Mouse (Mus musculus): ENCODE results near the gene Abcf2. TPM values are rescaled to one million over a fixed set of nuclear protein-coding genes. Genes with fewer than 3 reads are reported as not detected.

Abcf2 gene
- 39.8 and 50.0 TPM in 2 replicates for polyA plus RNA-seq (2012; rRNA removed)

DNA sequence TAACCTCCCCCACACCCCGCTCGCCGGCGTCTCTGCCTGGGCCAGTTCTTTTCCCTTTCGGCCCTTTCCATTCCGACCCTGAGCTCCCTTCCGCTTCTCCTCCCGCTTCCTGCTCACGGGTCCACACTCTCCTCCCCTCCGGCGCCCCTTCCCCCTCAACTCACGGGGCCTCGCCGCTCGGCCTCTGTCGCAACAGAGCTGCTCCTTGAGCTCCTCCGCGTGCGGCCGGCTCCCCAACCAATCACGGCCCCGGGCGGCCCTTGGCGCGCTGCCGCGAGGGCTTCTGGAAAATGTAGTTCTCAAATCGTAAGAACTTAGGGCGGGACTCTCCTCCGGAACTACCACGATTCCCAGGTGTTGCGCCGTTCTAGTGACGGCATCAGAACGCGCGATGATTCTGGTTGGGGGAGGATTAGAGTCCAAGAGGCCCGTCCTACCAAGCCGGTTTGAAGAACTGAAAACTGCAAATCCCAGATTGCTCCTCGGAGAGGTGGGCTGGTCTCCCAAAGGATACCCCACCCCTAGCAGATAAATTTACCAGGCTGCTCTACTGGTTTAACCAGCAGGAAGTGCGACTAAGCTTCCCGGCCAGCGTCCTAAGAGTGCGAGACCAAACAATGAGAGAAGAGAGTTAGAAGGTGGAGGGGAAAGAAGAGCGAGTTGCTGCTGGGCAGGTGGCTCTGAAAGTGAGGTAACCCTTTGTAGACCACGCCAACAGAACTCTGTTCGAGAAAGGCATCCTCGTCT, at the start of gene Abcf2:
Gene Abcf2, minus strand, starts transcription at position 285 of the 747 bp plus-strand sequence.
- DNase-seq (ENCODE audit: low read depth) = peak; percentile 100

GRCm38 (mm10) chr5:24624822-24625120, 47.5 kb upstream of the Abcf2 start:
- DNase-seq (ENCODE audit: low read depth) = no peak

DNA sequence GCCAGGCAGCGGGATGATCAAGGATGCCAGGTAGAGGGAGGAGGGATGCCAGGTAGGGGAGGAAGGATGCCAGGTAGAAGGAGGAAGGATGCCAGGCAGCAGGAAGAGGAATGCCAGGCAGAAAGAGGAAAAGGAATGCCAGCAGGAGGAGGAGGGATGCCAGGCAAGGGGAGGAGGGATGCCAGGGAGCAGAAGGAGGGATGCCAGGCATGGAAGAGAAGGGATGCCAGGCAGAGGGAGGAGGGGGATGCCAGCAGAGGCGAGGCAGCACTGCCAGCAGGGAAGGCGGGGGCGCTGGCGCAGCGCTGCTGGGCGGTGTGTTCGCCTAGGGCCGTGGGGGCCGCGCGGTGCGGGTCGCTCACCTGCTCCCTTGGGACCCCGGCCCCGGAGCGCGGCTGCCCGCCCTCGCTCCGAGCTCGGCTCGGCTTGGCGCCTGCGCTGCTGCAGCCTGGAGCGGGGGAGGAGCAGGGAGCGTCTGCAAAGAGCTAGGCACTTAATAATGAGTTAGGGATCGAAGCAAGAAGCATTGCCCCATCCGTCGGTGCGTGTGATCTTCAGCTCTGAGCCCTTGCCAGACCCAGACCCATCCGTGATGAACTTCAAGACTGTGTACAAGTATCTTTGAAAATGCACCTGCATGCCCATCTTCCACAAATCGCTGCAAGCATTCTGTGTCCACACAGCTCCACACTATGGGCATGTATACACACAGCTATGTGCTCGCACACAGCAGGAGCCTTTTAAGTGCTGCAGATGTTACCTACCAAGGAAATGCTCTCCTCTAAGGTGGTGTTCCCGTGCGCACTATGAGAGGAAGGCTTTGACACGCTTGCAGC, 46.9 kb upstream of the Abcf2 start, which contains the start of gene Smarcd3:
Gene Smarcd3, minus strand, starts transcription at position 426 of the 836 bp plus-strand sequence.
- no peak for DNase-seq (ENCODE audit: low read depth)

- DNase-seq (ENCODE audit: low read depth) = no peak
Observed at GRCm38 (mm10) chr5:24623041-24623985, 46.0 kb upstream of the Abcf2 start.

DNA sequence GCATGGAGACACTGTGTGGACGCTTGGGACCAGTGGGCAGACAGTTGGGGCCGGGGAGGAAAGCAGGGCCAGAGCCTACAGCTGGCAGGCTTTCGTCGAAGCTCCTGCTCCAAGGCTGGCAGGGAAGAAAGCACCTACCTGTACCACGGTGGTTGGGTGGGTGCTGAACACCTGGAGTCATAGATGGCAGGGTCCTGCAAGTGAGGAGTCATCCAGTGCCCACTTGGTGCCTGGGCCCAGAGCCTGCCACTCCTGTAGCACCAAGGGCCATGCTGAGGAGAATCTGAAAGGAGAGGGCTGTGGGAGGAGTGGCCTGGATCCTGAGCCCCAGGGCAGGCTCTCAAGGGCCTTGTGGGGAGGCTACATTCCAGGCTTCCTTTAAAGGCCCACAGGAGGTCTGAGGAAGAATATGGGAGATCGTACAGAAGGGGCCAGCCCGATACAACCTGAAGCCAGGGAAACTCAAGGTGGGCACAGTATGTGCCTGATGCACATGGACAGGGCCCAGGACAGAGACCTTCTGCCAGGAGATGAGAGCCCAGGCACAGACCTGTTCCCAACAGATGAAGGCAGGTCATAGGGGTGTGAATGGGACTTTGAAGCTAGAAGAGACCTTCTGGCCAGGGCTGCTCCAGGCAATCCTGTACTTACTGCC, 45.2 kb upstream of the Abcf2 start:
- DNase-seq (ENCODE audit: low read depth) = no peak

DNA sequence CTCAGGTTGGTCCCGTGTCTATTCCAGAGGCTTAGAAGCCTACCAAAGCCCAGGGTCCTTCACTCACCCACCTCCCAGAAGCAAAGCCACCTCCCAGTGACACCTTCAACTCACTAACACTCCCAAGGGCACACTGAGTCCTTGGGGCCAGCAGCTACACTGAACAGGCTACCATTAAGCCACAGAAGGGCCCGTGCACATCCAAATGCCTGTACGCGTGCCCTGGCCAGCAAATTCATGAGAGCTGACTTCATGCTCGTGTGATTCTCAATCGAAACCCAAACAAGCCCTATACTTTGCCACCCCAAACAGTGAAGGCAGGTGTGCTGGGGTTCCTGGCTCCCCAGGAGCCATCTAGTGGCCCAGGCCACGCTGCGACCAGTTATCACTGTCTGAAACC, 43.4 kb upstream of the Abcf2 start:
- no peak for DNase-seq (ENCODE audit: low read depth)

- no peak for DNase-seq (ENCODE audit: low read depth)
Observed at GRCm38 (mm10) chr5:24620116-24620515, 42.8 kb upstream of the Abcf2 start.

- DNase-seq (ENCODE audit: low read depth) = no peak
Observed at GRCm38 (mm10) chr5:24618921-24619320, 41.7 kb upstream of the Abcf2 start.

DNA sequence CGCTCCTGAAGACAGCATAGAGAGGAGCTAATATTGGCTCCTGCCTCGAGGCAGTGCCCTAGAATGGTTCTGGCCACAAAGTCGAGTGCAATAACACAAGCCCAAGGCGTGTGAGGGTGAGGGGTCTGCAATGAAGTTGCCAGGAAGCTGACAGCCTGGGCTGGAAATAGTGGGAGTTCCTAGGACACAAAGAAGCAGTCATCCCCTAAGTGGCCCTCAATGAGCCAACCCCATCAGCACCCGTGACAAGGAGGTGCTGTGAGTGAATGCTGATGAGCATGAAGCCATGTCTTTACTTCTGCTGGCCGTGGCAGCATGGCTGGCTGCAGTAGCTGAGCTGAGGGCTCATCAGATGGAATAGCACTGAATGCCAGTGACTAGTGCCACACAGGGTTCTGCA, 37.8 kb upstream of the Abcf2 start:
- no peak for DNase-seq (ENCODE audit: low read depth)

DNA sequence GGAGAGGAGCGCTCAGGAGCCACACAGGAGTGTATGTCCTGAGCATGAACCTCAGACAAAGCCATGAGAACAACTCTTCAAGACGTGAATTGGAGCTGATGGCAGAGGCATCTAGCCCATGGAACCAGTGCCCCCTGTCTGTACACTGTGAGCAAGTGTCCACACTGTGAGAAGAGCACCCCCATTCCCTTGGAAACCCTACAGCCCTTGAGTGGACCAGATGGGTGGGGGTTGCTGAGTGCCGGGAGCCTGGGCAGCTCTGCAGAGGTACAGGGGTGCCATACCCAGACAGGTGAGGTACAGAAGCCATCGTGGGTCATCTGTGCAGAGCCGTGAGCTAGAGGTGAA, 35.0 kb upstream of the Abcf2 start:
- no peak for DNase-seq (ENCODE audit: low read depth)

DNA sequence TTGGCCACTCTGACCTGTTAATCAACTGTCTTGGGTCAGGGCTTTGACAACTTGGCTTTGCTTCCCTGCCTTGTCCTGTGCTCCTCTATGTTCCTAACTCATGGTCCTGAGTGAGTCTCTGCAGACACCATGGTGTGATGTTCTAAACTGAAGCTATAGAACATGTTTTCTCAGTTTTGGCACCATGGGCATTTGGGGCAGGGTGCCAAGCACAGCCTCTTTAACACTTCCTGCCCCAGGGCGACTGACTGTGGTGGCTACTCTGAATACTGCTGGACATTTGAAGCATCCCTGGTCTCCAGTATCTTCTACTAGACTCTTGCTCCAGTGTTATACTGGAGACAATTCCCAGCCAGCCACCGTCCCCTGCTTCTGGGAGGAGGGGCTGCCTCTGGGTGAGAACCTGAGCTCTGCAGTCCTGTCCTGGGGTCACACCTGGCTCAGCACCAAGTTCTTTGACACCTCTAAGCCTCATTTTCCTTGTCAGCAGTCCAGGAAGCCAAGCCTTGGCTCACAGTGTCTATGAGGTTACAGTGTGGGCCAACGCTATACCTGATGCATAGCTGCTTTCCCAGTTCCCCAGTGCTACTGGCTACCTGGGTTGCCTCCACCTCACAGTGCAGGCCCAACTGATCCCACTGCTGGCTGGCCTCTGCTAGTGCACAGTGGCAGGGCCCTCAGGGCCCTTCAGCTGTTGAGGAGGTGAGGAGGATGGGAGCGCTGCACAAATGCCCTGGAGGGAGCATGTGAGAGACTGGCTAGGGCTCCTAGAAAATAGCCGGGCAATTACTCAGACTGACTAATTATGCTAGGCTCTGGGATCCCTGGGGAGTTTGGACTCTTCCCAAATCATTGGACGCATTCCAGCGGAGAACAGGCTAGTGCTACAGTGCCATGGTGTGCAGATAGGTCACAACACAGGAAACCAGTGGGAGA, 34.4 kb upstream of the Abcf2 start:
- DNase-seq (ENCODE audit: low read depth) = no peak

DNA sequence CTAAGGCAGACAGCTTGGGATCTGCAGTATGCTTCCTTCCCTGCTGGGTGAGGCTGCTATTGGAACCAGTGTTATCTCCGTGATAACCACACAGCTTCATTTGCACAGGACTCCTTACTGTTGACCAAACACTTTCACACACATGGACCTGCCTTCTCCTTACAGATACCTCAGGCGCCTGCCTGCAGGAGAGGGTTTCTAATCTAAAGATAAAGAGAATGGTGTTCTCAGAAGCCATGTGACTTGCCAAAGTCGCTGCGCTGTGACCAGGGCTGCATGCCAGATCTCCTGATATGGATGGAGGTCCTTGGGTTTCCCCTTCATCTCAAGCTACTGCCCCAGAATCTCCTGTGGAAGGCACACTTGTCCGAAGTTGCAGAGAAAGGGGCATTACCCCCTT, 32.1 kb upstream of the Abcf2 start:
- DNase-seq (ENCODE audit: low read depth) = no peak

GRCm38 (mm10) chr5:24605980-24606665, 28.9 kb upstream of the Abcf2 start:
- no peak for DNase-seq (ENCODE audit: low read depth)

DNA sequence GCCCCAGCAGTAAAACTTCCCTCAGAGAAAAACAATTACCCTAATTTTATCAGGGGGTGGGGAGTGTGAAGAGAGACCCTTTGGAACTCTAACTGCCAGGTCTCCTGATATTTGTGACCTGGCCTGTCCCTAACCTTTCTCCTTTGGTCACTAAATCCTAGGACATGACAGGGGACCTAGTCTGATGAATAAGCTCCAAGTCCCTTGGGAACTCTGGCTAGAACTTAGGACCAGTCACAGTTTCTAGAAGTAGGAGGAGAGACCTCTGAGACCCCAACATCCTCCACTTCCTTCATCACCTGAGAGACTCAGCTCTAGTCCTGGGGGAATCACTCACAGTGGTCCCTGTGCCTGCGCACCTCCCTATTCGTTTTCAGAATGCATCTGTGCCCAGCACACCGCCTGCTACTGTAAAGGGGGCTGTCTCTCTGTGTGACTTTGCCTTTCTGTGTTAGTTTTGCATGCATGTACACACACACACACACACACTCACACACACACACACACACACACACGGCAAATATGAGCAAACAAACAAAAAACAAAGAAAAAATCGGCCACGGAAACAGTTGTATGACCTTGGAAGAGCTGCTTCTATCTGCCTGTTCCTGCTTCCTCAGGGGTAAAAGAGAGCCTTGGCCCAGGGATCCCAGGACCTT, 28.2 kb upstream of the Abcf2 start:
- no peak for DNase-seq (ENCODE audit: low read depth)

GRCm38 (mm10) chr5:24604656-24605100, 27.4 kb upstream of the Abcf2 start:
- no peak for DNase-seq (ENCODE audit: low read depth)

- DNase-seq (ENCODE audit: low read depth) = no peak
Observed at GRCm38 (mm10) chr5:24604080-24604655, 26.9 kb upstream of the Abcf2 start.

GRCm38 (mm10) chr5:24603431-24604010, 26.3 kb upstream of the Abcf2 start:
- no peak for DNase-seq (ENCODE audit: low read depth)

DNA sequence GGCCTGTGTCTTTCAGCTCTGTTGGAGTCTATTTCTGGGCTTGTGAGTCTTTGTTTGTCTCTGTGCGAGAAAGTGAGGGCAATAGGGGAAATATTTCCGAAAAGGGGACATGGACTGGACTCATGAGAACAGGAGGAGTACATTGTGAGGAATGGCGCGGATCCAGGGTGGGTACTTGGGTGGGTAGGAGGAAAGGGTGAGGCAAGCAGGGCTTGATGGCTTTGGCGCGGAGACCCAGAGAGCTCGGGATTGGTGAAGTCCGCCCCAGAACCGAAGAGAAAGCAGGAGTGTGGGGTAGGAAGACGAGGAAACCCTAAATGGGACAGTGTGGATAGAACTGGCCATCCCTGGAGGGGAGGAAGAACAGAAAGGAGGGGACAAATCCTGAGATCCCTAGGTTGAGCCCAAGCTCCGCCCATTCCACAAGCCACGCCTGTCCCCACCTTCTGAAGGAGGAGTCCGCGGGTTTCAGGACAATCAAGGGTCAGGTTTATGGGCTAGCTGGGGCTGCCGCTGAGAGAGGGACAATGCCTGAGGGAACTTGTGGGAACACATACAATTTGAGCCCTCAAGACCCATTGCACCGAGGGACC, 25.6 kb upstream of the Abcf2 start:
- no peak for DNase-seq (ENCODE audit: low read depth)

Data from gonadal fat pad, adult 2 months (tissue).